Mouse (Mus musculus) intestine, embryonic 14.5 days (tissue): ENCODE results near the gene Eif5a. TPM values are rescaled to one million over a fixed set of nuclear protein-coding genes. Genes with fewer than 3 reads are reported as not detected.

Experiments used
- ATAC-seq: fragments of 200-750 bp; cut with Nextera tagmentation; replicated peaks from 2 replicates; pipeline ENCODE4 v1.8.0; 2017; ENCODE audit warnings: low read depth, moderate number of reproducible peaks, moderate TSS enrichment, moderate library complexity; ENCODE audit not compliant: low FRiP score, low TSS enrichment
- DNase-seq: peaks from one replicate; pipeline ENCODE4 v3.0.0-alpha.2; 2018; ENCODE audit warnings: low spot score
- H3K27ac ChIP-seq: fragments of 300-500 bp; sonication (generic); 2 replicates; pipeline ENCODE4 v1.5.1; 2014; ENCODE audit warnings: low read depth, mild to moderate bottlenecking, control low read depth
- H3K27me3 ChIP-seq: fragments of 300-500 bp; sonication (generic); replicated peaks from 2 replicates; pipeline ENCODE4 v1.6.1; 2014; ENCODE audit warnings: low read length, control low read depth; ENCODE audit not compliant: control insufficient read depth, insufficient read depth
- H3K36me3 ChIP-seq: fragments of 300-500 bp; sonication (generic); 2 replicates; pipeline ENCODE4 v1.6.1; 2014; ENCODE audit warnings: low read length, control low read depth; ENCODE audit not compliant: control insufficient read depth, insufficient read depth
- H3K4me1 ChIP-seq: fragments of 300-500 bp; sonication (generic); replicated peaks from 2 replicates; pipeline ENCODE4 v1.6.1; 2014; ENCODE audit warnings: low read length, control low read depth, mixed read lengths; ENCODE audit not compliant: control insufficient read depth, insufficient read depth
- H3K4me2 ChIP-seq: fragments of 300-500 bp; sonication (generic); 2 replicates; pipeline ENCODE4 v1.6.1; 2014; ENCODE audit warnings: low read length
- H3K4me3 ChIP-seq: fragments of 300-500 bp; sonication (generic); 2 replicates; pipeline ENCODE4 v1.5.1; 2014; ENCODE audit warnings: low read depth, low read length, control low read depth, mixed read lengths
- H3K9ac ChIP-seq: fragments of 300-500 bp; sonication (generic); 2 replicates; pipeline ENCODE4 v1.6.1; 2014; ENCODE audit warnings: mild to moderate bottlenecking, low read length
- H3K9me3 ChIP-seq: fragments of 300-500 bp; sonication (generic); 2 replicates; pipeline ENCODE4 v1.6.1; 2016; ENCODE audit warnings: low read length, control low read depth; ENCODE audit not compliant: control insufficient read depth
- WGBS: fragments of 180-500 bp; shearing (Covaris S2); extraction: QIAGEN DNeasy Blood & Tissue Kit; methylation state at CpG from one replicate; pipeline ENCODE4 v1.1.7; 2014; 5-methylcytosine and 5-hydroxymethylcytosine counted together
- polyA plus RNA-seq: library from polyadenylated mRNA; unstranded; fragments of >200 nt; fragmentation: Nextera tagmentation; extraction: Ambion mirVana; gene quantifications from 2 replicates; pipeline ENCODE4 v1.2.1, GENCODE M21; 2014

The Eif5a gene
- polyA plus RNA-seq, result 1,854 and 1,877 TPM in 2 replicates

DNA sequence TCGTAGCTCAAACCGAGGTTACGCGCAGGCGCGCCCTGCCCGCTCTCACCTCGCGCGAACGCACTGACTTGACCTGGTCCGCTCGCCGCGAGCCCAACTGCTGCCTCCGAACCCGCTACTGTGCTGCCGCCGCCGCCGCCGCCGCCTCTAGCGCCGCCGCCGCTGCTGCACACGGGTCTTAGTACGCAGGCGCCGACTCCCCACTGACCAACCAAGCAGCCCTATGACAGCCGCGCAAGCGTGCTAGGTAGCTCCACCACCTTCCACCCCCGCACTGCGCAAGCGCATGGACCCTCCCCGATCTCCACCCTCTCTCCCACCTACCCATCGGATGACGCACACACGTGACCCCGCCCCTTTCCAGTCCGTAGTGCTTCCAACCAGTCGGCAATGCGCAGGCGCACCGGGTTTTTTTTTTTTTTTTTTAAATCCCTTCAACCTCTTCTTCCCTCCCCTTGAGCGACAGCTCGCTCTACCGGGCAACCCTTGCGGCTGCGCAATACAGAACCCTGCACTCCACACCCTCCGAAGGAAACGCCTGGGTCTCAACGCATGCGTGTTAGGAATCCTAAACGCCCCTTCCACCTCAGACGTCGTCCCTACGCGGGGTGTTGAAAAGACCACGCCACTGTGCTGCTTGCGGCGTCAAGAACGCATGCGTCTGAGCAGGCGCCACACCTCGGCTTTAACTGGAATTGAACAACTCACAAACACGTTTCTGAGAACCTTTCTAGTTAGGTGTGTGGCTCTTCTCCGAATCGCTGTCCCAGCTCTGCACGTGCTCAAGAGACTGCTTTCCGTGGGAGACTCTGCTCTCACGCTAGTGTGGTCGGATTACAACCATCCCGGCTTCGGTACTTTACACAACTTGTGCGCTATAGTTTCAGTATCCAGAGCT is at the start of gene Eif5a:
Gene Eif5a, minus strand, starts transcription at position 845 of the 898 bp plus-strand sequence.
- Histone ChIP-seq H3K4me3 (peak within 1 kb of the TSS; percentile 86), H3K36me3 (peaks cover 32% of the 10 kb centered on the region), H3K27ac (peak within 1 kb of the TSS; percentile 97), H3K9ac (peak within 1 kb of the TSS; percentile 98), H3K4me1 (peaks cover 13% of the 10 kb centered on the region), H3K27me3 (no peaks in the 10 kb centered on the region), H3K4me2 (peak within 1 kb of the TSS; percentile 90), H3K9me3 (no peaks in the 10 kb centered on the region)
- peak; percentile 99 for DNase-seq
- ATAC-seq, result peak; percentile 94
- under 1% methylated on average over 78 of the region's 78 CpGs for WGBS

GRCm38 (mm10) chr11:69970775-69971174 is 49.0 kb upstream of the Eif5a start:
- H3K9ac ChIP-seq, result no peak overlapping the region
- H3K27ac ChIP-seq, result no peak overlapping the region
- WGBS, result 71% methylated on average over 3 of the region's 3 CpGs

DNA sequence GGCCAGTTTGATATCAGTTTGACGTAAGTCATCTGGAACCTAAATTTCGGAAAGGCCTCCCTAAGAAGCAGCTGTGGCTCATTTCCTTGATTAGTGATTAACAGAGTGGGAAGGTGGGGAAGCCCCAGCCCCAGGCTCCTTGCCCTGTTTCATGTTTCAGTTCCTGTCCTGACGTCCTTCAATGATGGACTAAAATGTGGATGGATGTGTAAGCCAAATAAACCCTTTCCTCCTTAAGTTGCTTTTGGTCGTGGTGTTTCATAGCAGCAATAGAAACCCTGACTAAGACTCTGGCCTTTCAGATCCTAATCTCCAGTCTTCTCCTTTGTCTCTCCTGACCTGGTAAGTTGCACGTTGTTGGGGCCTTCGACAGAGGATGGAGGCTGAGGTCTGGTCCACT is 48.5 kb upstream of the Eif5a start:
- 73% methylated on average over 6 of the region's 6 CpGs for WGBS
- no peak for ATAC-seq
- Histone ChIP-seq H3K9ac (no peak overlapping the region), H3K4me1 (peaks cover 5% of the 10 kb centered on the region; the same call in 1 of the 2 replicates), H3K27me3 (peaks cover 21% of the 10 kb centered on the region), H3K4me3 (no peak overlapping the region), H3K9me3 (no peaks in the 10 kb centered on the region), H3K4me2 (no peak overlapping the region), H3K36me3 (peaks cover 67% of the 10 kb centered on the region), H3K27ac (peak overlapping the region; percentile 67)
- DNase-seq, result no peak

More at GRCm38 (mm10) chr11:69970775-69971174, 49.0 kb upstream of the Eif5a start:
- H3K27me3 ChIP-seq, result peaks cover 15% of the 10 kb centered on the region
- H3K9me3 ChIP-seq, result no peaks in the 10 kb centered on the region
- no peak overlapping the region for H3K4me2 ChIP-seq
- DNase-seq, result no peak
- peaks cover 5% of the 10 kb centered on the region; the same call in 1 of the 2 replicates for H3K4me1 ChIP-seq
- ATAC-seq, result no peak
- H3K4me3 ChIP-seq, result no peak overlapping the region
- peaks cover 73% of the 10 kb centered on the region for H3K36me3 ChIP-seq

GRCm38 (mm10) chr11:69968793-69969192 is 47.0 kb upstream of the Eif5a start:
- ATAC-seq, result peak; percentile 48
- WGBS, result 62% methylated on average over 4 of the region's 4 CpGs

DNA sequence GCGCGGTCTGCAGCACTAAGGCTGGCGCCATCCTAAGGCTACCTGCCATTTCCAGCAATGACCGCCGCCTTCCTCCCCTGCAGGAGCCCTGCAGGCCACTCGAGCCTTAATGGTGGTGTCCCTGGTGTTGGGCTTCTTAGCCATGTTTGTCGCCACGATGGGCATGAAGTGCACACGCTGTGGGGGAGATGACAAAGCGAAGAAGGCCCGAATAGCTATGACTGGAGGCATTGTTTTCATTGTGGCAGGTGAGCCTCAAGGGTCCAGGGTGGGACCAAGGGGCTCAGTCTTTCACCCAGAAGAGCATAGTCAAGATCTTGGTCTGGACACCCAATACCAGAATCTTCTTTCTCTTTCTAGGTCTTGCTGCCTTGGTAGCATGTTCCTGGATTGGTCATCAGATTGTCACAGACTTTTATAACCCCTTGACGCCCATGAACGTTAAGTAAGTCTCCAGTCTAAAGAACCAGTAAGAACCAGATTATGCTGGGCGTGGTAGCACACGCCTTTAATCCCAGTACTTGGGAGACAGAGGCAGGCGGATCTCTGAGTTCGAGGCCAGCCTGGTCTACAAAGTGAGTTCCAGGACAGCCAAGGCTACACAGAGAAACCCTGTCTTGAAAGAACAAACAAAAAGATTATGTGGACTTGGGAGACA is 45.2 kb upstream of the Eif5a start:
- ATAC-seq (no peak), DNase-seq (no peak)
- peaks cover 36% of the 10 kb centered on the region for H3K36me3 ChIP-seq
- H3K4me1 ChIP-seq, result peaks cover 5% of the 10 kb centered on the region; the same call in 1 of the 2 replicates
- H3K27me3 ChIP-seq, result peaks cover 51% of the 10 kb centered on the region
- H3K4me2 ChIP-seq, result peak overlapping the region; percentile 57
- WGBS, result 33% methylated on average over 17 of the region's 17 CpGs
- peak overlapping the region; percentile 92 for H3K27ac ChIP-seq
- H3K9ac ChIP-seq, result peak overlapping the region; percentile 64
- H3K4me3 ChIP-seq, result peak overlapping the region; percentile 46
- H3K9me3 ChIP-seq, result no peaks in the 10 kb centered on the region

More at GRCm38 (mm10) chr11:69968793-69969192, 47.0 kb upstream of the Eif5a start:
- Histone ChIP-seq H3K4me1 (peaks cover 5% of the 10 kb centered on the region; the same call in 1 of the 2 replicates), H3K4me2 (peak overlapping the region; percentile 2), H3K9ac (no peak overlapping the region), H3K27me3 (peaks cover 35% of the 10 kb centered on the region), H3K9me3 (no peaks in the 10 kb centered on the region), H3K27ac (peak overlapping the region; percentile 67), H3K4me3 (no peak overlapping the region), H3K36me3 (peaks cover 53% of the 10 kb centered on the region)
- peak; percentile 67 for DNase-seq

- DNase-seq, result peak; percentile 82
- WGBS, result 2% methylated on average over 56 of the region's 59 CpGs
Observed at GRCm38 (mm10) chr11:69966006-69966859, 44.5 kb upstream of the Eif5a start.

GRCm38 (mm10) chr11:69965271-69966005 is 43.7 kb upstream of the Eif5a start:
- peaks cover 51% of the 10 kb centered on the region for H3K27me3 ChIP-seq
- peak; percentile 84 for DNase-seq
- H3K4me2 ChIP-seq, result peak overlapping the region; percentile 57
- H3K4me3 ChIP-seq, result peak overlapping the region; percentile 46
- H3K27ac ChIP-seq, result peak overlapping the region; percentile 92
- peak overlapping the region; percentile 64 for H3K9ac ChIP-seq
- ATAC-seq, result peak; percentile 59
- peaks cover 26% of the 10 kb centered on the region for H3K36me3 ChIP-seq
- 1% methylated on average over 49 of the region's 49 CpGs for WGBS
- H3K9me3 ChIP-seq, result no peaks in the 10 kb centered on the region
- peaks cover 5% of the 10 kb centered on the region; the same call in 1 of the 2 replicates for H3K4me1 ChIP-seq

More at GRCm38 (mm10) chr11:69966006-69966859, 44.5 kb upstream of the Eif5a start:
- Histone ChIP-seq H3K4me1 (peaks cover 5% of the 10 kb centered on the region; the same call in 1 of the 2 replicates), H3K4me2 (peak overlapping the region; percentile 57), H3K9me3 (no peaks in the 10 kb centered on the region), H3K4me3 (peak overlapping the region; percentile 46), H3K36me3 (peaks cover 30% of the 10 kb centered on the region), H3K27me3 (peaks cover 51% of the 10 kb centered on the region), H3K27ac (peak overlapping the region; percentile 92), H3K9ac (peak overlapping the region; percentile 64)
- peak; percentile 40 for ATAC-seq
